Mouse (Mus musculus) G1E (cell line): Measurements from ENCODE around the gene Gdf3.

ENCODE experiments used
- CTCF ChIP-seq: IDR thresholded peaks from 2 replicates; pipeline ENCODE4 v1.5.1; 2012; ENCODE audit warnings: low read depth, low read length, inconsistent platforms, mixed read lengths
- GATA1 ChIP-seq: IDR thresholded peaks from 2 replicates; pipeline ENCODE4 v1.6.1; 2012; ENCODE audit warnings: borderline replicate concordance, low read length, inconsistent platforms, mixed read lengths

DNA sequence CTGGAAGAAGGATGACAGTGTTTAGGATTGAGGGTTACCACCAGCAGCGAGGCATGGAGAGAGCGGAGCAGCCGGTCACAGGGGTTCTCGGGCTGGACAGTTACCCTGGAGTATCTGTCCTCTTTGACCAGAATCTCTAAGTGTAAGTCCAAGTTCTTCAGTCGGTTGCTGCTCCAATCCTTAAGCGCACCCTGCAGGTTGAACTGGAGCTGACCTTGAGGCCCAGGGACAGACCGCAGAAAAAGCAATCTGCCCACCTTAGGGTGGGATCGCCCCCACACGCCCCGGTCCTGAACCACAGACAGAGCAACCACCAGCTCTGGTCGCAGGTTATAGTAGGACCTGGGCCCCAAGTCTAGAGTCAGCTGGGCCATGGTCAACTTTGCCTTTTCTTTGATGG is 3.2 kb downstream of the Gdf3 start:
- TF ChIP-seq CTCF (no peak), GATA1 (no peak)
